Mouse (Mus musculus) brain, embryonic 14.5 days (tissue): Measurements from ENCODE around the gene Mtg2.

Experiments used
- CTCF ChIP-seq: fragments of 200-500 bp; IDR thresholded peaks from 2 replicates; pipeline ENCODE4 v1.5.1; 2012; ENCODE audit warnings: inconsistent platforms, mild to moderate bottlenecking, moderate library complexity, borderline replicate concordance; ENCODE audit not compliant: insufficient read depth, insufficient read length; ENCODE audit errors: extremely low read depth
- POLR2A ChIP-seq: fragments of 200-500 bp; IDR thresholded peaks from 2 replicates; pipeline ENCODE4 v1.6.1; 2012; ENCODE audit warnings: mild to moderate bottlenecking, inconsistent platforms, borderline replicate concordance; ENCODE audit not compliant: poor library complexity, insufficient read depth, insufficient read length, severe bottlenecking; ENCODE audit errors: extremely low read depth

GRCm38 (mm10) chr2:180097585-180097984 lies 27.2 kb downstream of the Mtg2 start:
- TF ChIP-seq CTCF: no peak
- no peak for TF ChIP-seq POLR2A
